Mouse (Mus musculus) left cerebral cortex, adult 2 months (tissue): Measurements from ENCODE around the gene Alyref. TPM values are rescaled to one million over a fixed set of nuclear protein-coding genes. Genes with fewer than 3 reads are reported as not detected.
A peak's percentile ranks its signal among the peaks of the same experiment; 100 is the strongest.
"Not testable (repeated sequence)": the region's sequence is repeated elsewhere in the genome, so short reads cannot be mapped to it uniquely, and the experiment has no call there.

ENCODE experiments used
- DNase-seq, 2 experiments: peaks; one replicate each; pipeline ENCODE4 v3.0.0; 2021 to 2022; ENCODE audit warnings: low spot score in 2 of 2, mixed read lengths in 1 of 2; ENCODE audit errors: extremely low spot score in 1 of 2
- H3K27ac ChIP-seq: fragments of 200-600 bp; 2 replicates; pipeline ENCODE4 v1.8.1; 2022
- H3K4me3 ChIP-seq: fragments of 200-600 bp; 2 replicates; pipeline ENCODE4 v1.8.1; 2022
- CTCF ChIP-seq: fragments of 200-600 bp; IDR thresholded peaks from 2 replicates; pipeline ENCODE4 v1.8.1; 2022; ENCODE audit warnings: antibody characterized with exemption, mild to moderate bottlenecking, moderate library complexity
- intact Hi-C: fragments of 180-260 bp; cut with DNase I; formaldehyde crosslinking; loops from one replicate; pipeline ENCODE4 v1.15.1; 2025
- total RNA-seq, 2 experiments: library from RNA; stranded (reverse); gene quantifications; 2 replicates each; pipeline ENCODE4 v1.2.3; 2021

The Alyref gene
- total RNA-seq, 2 experiments from 2014 or later, result 56.4 to 64.1 TPM

GRCm38 (mm10) chr11:120560952-120561728 is 37.0 kb downstream of the Alyref start:
- no peak for TF ChIP-seq CTCF
- DNase-seq, result no peak
- Histone ChIP-seq H3K27ac (no peak overlapping the region), H3K4me3 (no peak overlapping the region)
- intact Hi-C loops, result no loop called here

DNA sequence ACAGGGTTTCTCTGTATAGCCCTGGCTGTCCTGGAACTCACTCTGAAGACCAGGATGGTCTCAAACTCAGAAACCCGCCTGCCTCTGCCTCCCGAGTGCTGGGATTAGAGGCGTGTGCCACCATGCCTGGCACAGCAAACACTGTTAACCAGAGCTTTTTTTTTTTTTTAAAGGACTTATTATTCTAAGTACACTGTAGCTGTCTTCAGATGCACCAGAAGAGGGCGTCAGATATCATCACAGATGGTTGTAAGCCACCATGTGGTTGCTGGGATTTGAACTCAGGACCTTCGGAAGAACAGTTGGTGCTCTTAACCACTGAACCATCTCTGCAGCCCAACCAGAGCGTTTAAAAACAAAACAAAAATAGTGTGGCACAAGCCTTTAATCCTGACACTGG is 39.3 kb downstream of the Alyref start:
- H3K4me3 ChIP-seq, H3K27ac ChIP-seq, DNase-seq, intact Hi-C loops: not testable (repeated sequence)

- DNase-seq, result no peak
- TF ChIP-seq CTCF, result no peak
- Histone ChIP-seq H3K27ac (no peak overlapping the region), H3K4me3 (no peak overlapping the region)
- intact Hi-C loops, result no loop called here
These were observed 42.9 kb downstream of the Alyref start for GRCm38 (mm10) chr11:120555260-120555659.

- Histone ChIP-seq H3K4me3 (no peak overlapping the region), H3K27ac (no peak overlapping the region)
- TF ChIP-seq CTCF, result no peak
- intact Hi-C loops, result no loop called here
- no peak for DNase-seq
These were observed 43.3 kb downstream of the Alyref start for GRCm38 (mm10) chr11:120554834-120555233.

- no peak for TF ChIP-seq CTCF
- intact Hi-C loops, result no loop called here
These were observed 45.4 kb downstream of the Alyref start for GRCm38 (mm10) chr11:120552736-120553135.

GRCm38 (mm10) chr11:120550810-120551440 is 47.2 kb downstream of the Alyref start, which contains the start of gene Ppp1r27:
Ppp1r27 (minus strand) TSS chr11:120551132.
- intact Hi-C loops, result no loop called here
- TF ChIP-seq CTCF, result no peak
- no peak for DNase-seq
- Histone ChIP-seq H3K27ac (peak within 1 kb of the TSS; percentile 93), H3K4me3 (peak within 1 kb of the TSS; percentile 89)

More at GRCm38 (mm10) chr11:120552736-120553135, 45.4 kb downstream of the Alyref start:
- no peak overlapping the region for H3K4me3 ChIP-seq
- H3K27ac ChIP-seq, result no peak overlapping the region
- DNase-seq, result no peak

GRCm38 (mm10) chr11:120549986-120550809 is 48.0 kb downstream of the Alyref start:
- H3K27ac ChIP-seq, result peak overlapping the region; percentile 93
- intact Hi-C loops, result loop anchor here (2.0 kb wide), 1 partner anchor 31 kb away; no protein-coding TSS in a partner anchor

GRCm38 (mm10) chr11:120549168-120549945 is 48.8 kb downstream of the Alyref start, which contains the start of gene Mcrip1:
Mcrip1 (minus strand) TSS chr11:120549727.
- Histone ChIP-seq H3K27ac (peak within 1 kb of the TSS; percentile 93), H3K4me3 (peak within 1 kb of the TSS; percentile 89)
- no peak for TF ChIP-seq CTCF
- intact Hi-C loops, result loop anchor here (2.0 kb wide), 1 partner anchor 31 kb away; no protein-coding TSS in a partner anchor
- peak; percentile 94 to 95 for DNase-seq

More at GRCm38 (mm10) chr11:120549986-120550809, 48.0 kb downstream of the Alyref start:
- no peak for TF ChIP-seq CTCF
- peak overlapping the region; percentile 89 for H3K4me3 ChIP-seq
- DNase-seq, result no peak

DNA sequence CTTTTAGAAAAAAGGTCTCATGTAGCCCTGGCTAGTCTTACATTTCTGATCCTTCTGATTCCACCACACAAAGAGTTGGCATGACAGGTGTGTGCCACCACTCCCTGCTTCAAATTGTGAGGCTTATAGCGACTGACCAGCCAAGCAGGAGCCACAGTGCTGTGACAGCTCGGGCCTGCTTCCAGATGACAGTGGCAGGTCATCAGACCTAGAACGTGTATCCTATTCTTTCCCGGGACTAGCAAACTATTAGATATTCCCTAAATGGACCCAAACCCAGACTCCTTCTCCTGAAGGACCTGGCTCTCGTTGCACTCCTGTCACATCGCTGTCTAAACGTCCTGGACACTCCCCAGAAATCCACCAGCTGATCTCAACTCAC is 49.4 kb downstream of the Alyref start:
- Histone ChIP-seq H3K4me3 (peak overlapping the region; percentile 89), H3K27ac (peak overlapping the region; percentile 91)
- no peak for TF ChIP-seq CTCF
- no peak for DNase-seq
- intact Hi-C loops, result loop anchor here (2.0 kb wide), 1 partner anchor 30 kb away; no protein-coding TSS in a partner anchor

DNA sequence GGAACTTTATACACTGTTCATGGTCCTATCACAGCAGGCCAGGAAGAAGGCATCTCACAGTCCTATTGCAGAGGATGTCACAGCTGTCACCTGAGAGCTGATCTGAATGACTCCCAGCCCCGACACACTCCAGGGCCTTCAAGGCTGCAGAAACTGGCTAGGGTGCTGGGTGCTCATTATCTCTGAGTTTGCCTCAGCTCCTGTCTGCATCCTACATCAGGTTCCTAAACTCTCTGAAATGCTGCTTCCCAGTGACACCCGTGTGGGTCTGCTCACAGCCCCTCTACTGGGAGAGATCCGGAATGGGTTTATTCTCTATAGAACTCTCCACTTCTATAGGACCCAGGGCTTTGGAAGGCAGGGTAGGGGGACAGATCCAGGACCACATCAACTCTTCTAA is 50.0 kb downstream of the Alyref start:
- H3K4me3 ChIP-seq, result peak overlapping the region; percentile 89
- no peak overlapping the region for H3K27ac ChIP-seq
- intact Hi-C loops, result loop anchor here (2.0 kb wide), 1 partner anchor 29 kb away; no protein-coding TSS in a partner anchor
- no peak for TF ChIP-seq CTCF
- no peak for DNase-seq

GRCm38 (mm10) chr11:120547469-120547868 is 50.7 kb downstream of the Alyref start:
- no peak for DNase-seq
- TF ChIP-seq CTCF, result peak; percentile 8
- H3K4me3 ChIP-seq, result no peak overlapping the region
- intact Hi-C loops, result no loop called here
- no peak overlapping the region for H3K27ac ChIP-seq
